Mouse (Mus musculus) myocyte (in vitro differentiated cells): ENCODE measurements at regions not wholly inside any gene's neighbourhood (a gene's known extent, or its start where the extent isn't known, plus 50 kb on each side); places are given as distances from the start of the nearest gene placed in this dataset.
A peak's percentile ranks its signal among the peaks of the same experiment; 100 is the strongest.

Experiments used
- H3K27me3 ChIP-seq: one replicate; pipeline ENCODE4 v1.6.1; 2011; ENCODE audit not compliant: control insufficient read depth, insufficient read depth, insufficient read length
- H3K36me3 ChIP-seq: one replicate; pipeline ENCODE4 v1.6.1; 2011; ENCODE audit not compliant: control insufficient read depth, insufficient read depth
- H3K4me2 ChIP-seq: one replicate; pipeline ENCODE4 v1.6.1; 2011; ENCODE audit warnings: low read depth, control low read depth
- H3K4me3 ChIP-seq: one replicate; pipeline ENCODE4 v1.5.1; 2011; ENCODE audit warnings: mild to moderate bottlenecking, control low read depth, moderate library complexity
- H3K79me2 ChIP-seq: one replicate; pipeline ENCODE4 v1.6.1; 2011; ENCODE audit not compliant: control insufficient read depth, insufficient read depth
- H3ac ChIP-seq: one replicate; pipeline ENCODE4 v1.6.1; 2011; ENCODE audit not compliant: control insufficient read depth, insufficient read length
- CEBPB ChIP-seq: IDR thresholded peaks from 2 replicates; pipeline ENCODE4 v1.6.1; 2011; ENCODE audit warnings: mild to moderate bottlenecking, moderate library complexity; ENCODE audit not compliant: poor library complexity, insufficient read depth, severe bottlenecking
- E2F4 ChIP-seq: IDR thresholded peaks from one replicate; pipeline ENCODE4 v1.6.1; 2011; ENCODE audit warnings: mild to moderate bottlenecking, control low read depth, moderate library complexity; ENCODE audit not compliant: insufficient read depth
- MAX ChIP-seq: IDR thresholded peaks from one replicate; pipeline ENCODE4 v1.6.1; 2011; ENCODE audit warnings: low read depth, mild to moderate bottlenecking, control low read depth
- MYOD1 ChIP-seq, 3 experiments: IDR thresholded peaks; one replicate each; pipeline ENCODE4 v1.6.1; 2011; ENCODE audit warnings: control low read depth in 2 of 3, low read depth in 2 of 3, mild to moderate bottlenecking in 2 of 3, moderate library complexity in 1 of 3; ENCODE audit not compliant: insufficient read length in 2 of 3, control insufficient read depth in 1 of 3
- MYOG ChIP-seq, 3 experiments: IDR thresholded peaks; one replicate each; pipeline ENCODE4 v1.6.1; 2011; ENCODE audit warnings: control low read depth in 2 of 3, low read depth in 2 of 3, mild to moderate bottlenecking in 2 of 3; ENCODE audit not compliant: insufficient read length in 2 of 3, control insufficient read depth in 1 of 3, insufficient read depth in 1 of 3
- POLR2A ChIP-seq: IDR thresholded peaks from one replicate; pipeline ENCODE4 v1.6.1; 2011; ENCODE audit warnings: low read depth, mild to moderate bottlenecking, control low read depth, moderate library complexity; ENCODE audit not compliant: insufficient read length
- POLR2AphosphoS2 ChIP-seq: IDR thresholded peaks from one replicate; pipeline ENCODE4 v1.6.1; 2011; ENCODE audit warnings: low read depth, control low read depth; ENCODE audit not compliant: insufficient read length
- REST ChIP-seq: IDR thresholded peaks from one replicate; pipeline ENCODE4 v1.6.1; 2011; ENCODE audit warnings: mild to moderate bottlenecking, control low read depth, moderate library complexity; ENCODE audit not compliant: insufficient read depth, insufficient read length
- SRF ChIP-seq: IDR thresholded peaks from one replicate; pipeline ENCODE4 v1.6.1; 2011; ENCODE audit warnings: low read depth; ENCODE audit not compliant: control insufficient read depth, insufficient read length
- TCF12 ChIP-seq: IDR thresholded peaks from one replicate; pipeline ENCODE4 v1.6.1; 2011; ENCODE audit warnings: mild to moderate bottlenecking, control low read depth; ENCODE audit not compliant: poor library complexity, insufficient read depth, severe bottlenecking
- TCF3 ChIP-seq: IDR thresholded peaks from one replicate; pipeline ENCODE4 v1.6.1; 2011; ENCODE audit warnings: low read depth, control low read depth; ENCODE audit not compliant: insufficient read length
- USF1 ChIP-seq: IDR thresholded peaks from one replicate; pipeline ENCODE4 v1.6.1; 2011; ENCODE audit warnings: low read depth, mild to moderate bottlenecking, control low read depth, moderate library complexity

- H3K36me3 ChIP-seq: no peaks in the 10 kb centered on the region
- no peaks in the 10 kb centered on the region for H3K27me3 ChIP-seq
- H3K4me2 ChIP-seq: no peak overlapping the region
- TF ChIP-seq SRF: no peak
- TF ChIP-seq MYOD1 (IDR thresholded peaks at IDR 0.05; ENCODE audit: control insufficient read depth in 1 of 3, insufficient read length in 2 of 3, low read depth in 2 of 3): no peak
- no peak for TF ChIP-seq TCF3
- TF ChIP-seq MAX: no peak
- no peak for TF ChIP-seq REST
- no peak for TF ChIP-seq CEBPB
- no peak for TF ChIP-seq POLR2A
- no peak for TF ChIP-seq USF1
- TF ChIP-seq MYOG (IDR thresholded peaks at IDR 0.05; ENCODE audit: control insufficient read depth in 1 of 3, insufficient read depth in 1 of 3, insufficient read length in 2 of 3, low read depth in 2 of 3): no peak
- TF ChIP-seq POLR2AphosphoS2: no peak
- no peak for TF ChIP-seq E2F4
- no peak for TF ChIP-seq TCF12
- no peak overlapping the region for H3ac ChIP-seq
- no peak overlapping the region for H3K4me3 ChIP-seq
- H3K79me2 ChIP-seq: no peaks in the 10 kb centered on the region
These were observed 179.8 kb downstream of the Shq1 start for GRCm38 (mm10) chr6:100490920-100491712.

- Histone ChIP-seq H3K79me2 (no peaks in the 10 kb centered on the region), H3K4me3 (no peak overlapping the region), H3ac (no peak overlapping the region), H3K4me2 (no peak overlapping the region), H3K27me3 (peaks cover 9% of the 10 kb centered on the region), H3K36me3 (no peaks in the 10 kb centered on the region)
- TF ChIP-seq TCF3: no peak
- no peak for TF ChIP-seq MYOD1 (IDR thresholded peaks at IDR 0.05; ENCODE audit: control insufficient read depth in 1 of 3, insufficient read length in 2 of 3, low read depth in 2 of 3)
- TF ChIP-seq CEBPB: no peak
- TF ChIP-seq POLR2A: no peak
- TF ChIP-seq POLR2AphosphoS2: no peak
- no peak for TF ChIP-seq MYOG (IDR thresholded peaks at IDR 0.05; ENCODE audit: control insufficient read depth in 1 of 3, insufficient read depth in 1 of 3, insufficient read length in 2 of 3, low read depth in 2 of 3)
These were observed 187.1 kb downstream of the Shq1 start for GRCm38 (mm10) chr6:100483836-100484235.

- H3K36me3 ChIP-seq: no peaks in the 10 kb centered on the region
- no peak overlapping the region for H3K4me3 ChIP-seq
- no peak overlapping the region for H3ac ChIP-seq
- H3K4me2 ChIP-seq: peak overlapping the region; percentile 21
- H3K27me3 ChIP-seq: peaks cover 9% of the 10 kb centered on the region
- TF ChIP-seq TCF3 (no peak), MYOD1 (IDR thresholded peaks at IDR 0.05; ENCODE audit: control insufficient read depth in 1 of 3, insufficient read length in 2 of 3, low read depth in 2 of 3) (peak in 1 of 3 experiments; percentile 11), POLR2AphosphoS2 (no peak), CEBPB (no peak), MYOG (IDR thresholded peaks at IDR 0.05; ENCODE audit: control insufficient read depth in 1 of 3, insufficient read depth in 1 of 3, insufficient read length in 2 of 3, low read depth in 2 of 3) (peak in 1 of 3 experiments; percentile 46), E2F4 (no peak)
- H3K79me2 ChIP-seq: no peaks in the 10 kb centered on the region
These were observed 187.7 kb downstream of the Shq1 start for GRCm38 (mm10) chr6:100483084-100483810.

- Histone ChIP-seq H3K36me3 (no peaks in the 10 kb centered on the region), H3K27me3 (peaks cover 9% of the 10 kb centered on the region), H3ac (no peak overlapping the region), H3K79me2 (no peaks in the 10 kb centered on the region), H3K4me2 (peak overlapping the region; percentile 21), H3K4me3 (no peak overlapping the region)
- TF ChIP-seq MYOG (IDR thresholded peaks at IDR 0.05; ENCODE audit: control insufficient read depth in 1 of 3, insufficient read depth in 1 of 3, insufficient read length in 2 of 3, low read depth in 2 of 3) (no peak), SRF (no peak), E2F4 (no peak), MAX (no peak), USF1 (no peak), REST (no peak), TCF3 (no peak), CEBPB (no peak), POLR2AphosphoS2 (no peak), MYOD1 (IDR thresholded peaks at IDR 0.05; ENCODE audit: control insufficient read depth in 1 of 3, insufficient read length in 2 of 3, low read depth in 2 of 3) (no peak), TCF12 (no peak), POLR2A (no peak)
These were observed 188.4 kb downstream of the Shq1 start for GRCm38 (mm10) chr6:100482572-100482971.

GRCm38 (mm10) chr6:100480525-100480924 is 190.4 kb downstream of the Shq1 start:
- H3K27me3 ChIP-seq: peaks cover 9% of the 10 kb centered on the region
- no peak overlapping the region for H3K4me2 ChIP-seq
- no peaks in the 10 kb centered on the region for H3K36me3 ChIP-seq
- no peak overlapping the region for H3K4me3 ChIP-seq
- no peak overlapping the region for H3ac ChIP-seq
- TF ChIP-seq POLR2A (no peak), MYOD1 (IDR thresholded peaks at IDR 0.05; ENCODE audit: control insufficient read depth in 1 of 3, insufficient read length in 2 of 3, low read depth in 2 of 3) (no peak)
- H3K79me2 ChIP-seq: no peaks in the 10 kb centered on the region
